Mouse (Mus musculus): Measurements from ENCODE around the gene Ddx54. TPM values are rescaled to one million over a fixed set of nuclear protein-coding genes. Genes with fewer than 3 reads are reported as not detected.

Gene Ddx54
- total RNA-seq, 2 experiments from 2014 or later, result 28.5 to 29.5 TPM

DNA sequence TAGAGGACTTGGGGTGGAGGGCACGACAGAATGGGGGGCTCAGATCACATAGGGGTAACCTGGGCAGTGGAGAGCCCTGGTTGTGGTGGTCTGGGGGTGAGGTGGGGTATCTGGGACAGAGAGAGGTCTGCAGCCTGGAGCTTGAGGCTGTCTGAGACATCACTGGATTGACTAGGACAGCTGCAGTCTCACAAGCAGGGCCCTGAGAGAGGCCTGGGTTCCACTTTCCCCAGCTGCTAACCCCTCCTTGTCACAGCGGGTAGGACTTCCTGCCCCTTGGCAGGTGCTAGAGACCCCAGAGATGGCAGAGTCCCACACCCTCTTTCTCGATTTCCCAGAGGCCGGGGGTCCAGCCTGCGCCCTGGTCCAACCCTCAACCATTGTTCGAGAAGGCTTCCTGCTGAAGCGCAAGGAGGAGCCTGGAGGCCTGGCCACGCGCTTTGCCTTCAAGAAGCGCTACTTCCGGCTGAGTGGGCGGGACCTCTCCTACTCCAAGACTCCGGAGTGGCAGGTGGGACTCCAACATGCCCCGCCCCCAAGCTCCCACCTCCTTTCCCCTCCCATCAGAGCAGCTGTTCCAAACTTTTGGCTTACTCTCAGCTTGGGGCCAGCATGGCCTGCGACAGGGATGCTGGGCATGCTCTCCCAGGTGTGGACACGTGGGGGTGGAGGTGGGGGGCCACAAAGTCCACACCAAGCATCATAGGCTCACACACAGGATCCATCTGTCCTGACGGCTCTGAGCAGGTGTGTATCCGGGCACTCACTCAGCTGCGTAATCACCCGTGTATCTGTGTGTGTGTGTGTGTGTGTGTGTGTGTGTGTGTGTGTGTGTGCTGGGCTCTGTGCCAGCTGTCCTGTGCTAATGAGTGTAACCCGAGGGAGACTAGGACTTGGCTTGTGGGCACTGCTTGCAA is 61.9 kb downstream of the Ddx54 start:
- DNase-seq (ENCODE audit: low spot score in 2 of 2), result peak in 1 of 2 experiments; percentile 55

DNA sequence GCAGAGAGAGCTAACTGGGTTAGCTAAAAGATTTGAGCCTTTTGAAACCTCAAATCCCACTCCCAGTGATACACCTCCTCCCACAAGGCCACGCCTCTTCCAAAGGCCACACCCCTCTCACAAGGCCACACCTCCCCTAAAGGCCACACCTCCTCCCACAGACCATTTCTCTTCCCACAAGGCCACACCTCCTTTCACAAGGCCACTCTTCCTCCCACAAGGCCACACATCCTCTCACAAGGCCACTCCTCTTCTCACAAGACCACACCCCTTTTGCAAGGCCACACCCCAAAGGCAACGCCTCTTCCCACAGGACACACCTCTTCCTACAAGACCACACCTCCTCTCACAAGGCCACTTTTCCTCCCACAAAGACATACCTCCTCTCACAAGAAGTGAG is 65.0 kb downstream of the Ddx54 start:
- DNase-seq (ENCODE audit: low spot score in 2 of 2), result no peak

Other genes with a start within 250 kb of the Ddx54 start
- not detected for gene Lhx5, start 181.0 kb upstream of the Ddx54 start, total RNA-seq (2021)
- gene Sdsl, start 139.9 kb upstream of the Ddx54 start, total RNA-seq (2021), result under 1 TPM; 0.32 to 0.73 TPM
- gene Sds, start 136.2 kb upstream of the Ddx54 start, total RNA-seq (2021), result not detected
- 10 to 100 TPM; 43.7 to 49.7 TPM for gene Plbd2, start 109.1 kb upstream of the Ddx54 start, total RNA-seq (2021)
- 10 to 100 TPM; 22.7 to 30.9 TPM for gene Slc8b1, start 101.6 kb upstream of the Ddx54 start, total RNA-seq (2021)
- gene Tpcn1, start 24.1 kb upstream of the Ddx54 start, total RNA-seq (2021), result 10 to 100 TPM; 77.7 to 81.3 TPM
- under 1 TPM; 0.16 to 0.37 TPM for gene Iqcd, start 23.7 kb upstream of the Ddx54 start, total RNA-seq (2021)
- 1 to 10 TPM; 6.1 to 7.2 TPM for gene Rita1, start 150 bp upstream of the Ddx54 start, total RNA-seq (2021)
- gene Cfap73, start 21.5 kb downstream of the Ddx54 start, total RNA-seq (2021), result not detected
- gene Rasal1, start 36.1 kb downstream of the Ddx54 start, total RNA-seq (2021), result not detected
- gene Dtx1, start 99.2 kb downstream of the Ddx54 start, total RNA-seq (2021), result 1 to 10 TPM in 1 of 2 experiments, under 1 TPM in 1; 0.98 to 1.9 TPM
- under 1 TPM; 0.23 to 0.25 TPM for gene Oas2, start 137.1 kb downstream of the Ddx54 start, total RNA-seq (2021)
- gene Oas3, start 164.9 kb downstream of the Ddx54 start, total RNA-seq (2021), result not detected
- gene Oas1e, start 182.8 kb downstream of the Ddx54 start, total RNA-seq (2021), result not detected
- gene Oas1c, start 199.8 kb downstream of the Ddx54 start, total RNA-seq (2021), result under 1 TPM; 0.23 to 0.42 TPM
- gene Oas1f, start 234.6 kb downstream of the Ddx54 start, total RNA-seq (2021), result not detected
- gene Oas1h, start 248.7 kb downstream of the Ddx54 start, total RNA-seq (2021), result not detected

Data from gastrocnemius, postnatal 4 days (tissue).